Mouse (Mus musculus) stomach, embryonic 14.5 days (tissue): ENCODE data around the gene Rbfox2. TPM values are rescaled to one million over a fixed set of nuclear protein-coding genes. Genes with fewer than 3 reads are reported as not detected.
"Not testable (repeated sequence)": the region's sequence is repeated elsewhere in the genome, so short reads cannot be mapped to it uniquely, and the experiment has no call there.

Experiments
- ATAC-seq: fragments of 200-750 bp; cut with Nextera tagmentation; 2 replicates; pipeline ENCODE4 v1.8.0; 2017; ENCODE audit warnings: low read depth, moderate TSS enrichment; ENCODE audit not compliant: insufficient number of reproducible peaks, insufficient read depth, low FRiP score
- H3K27ac ChIP-seq: fragments of 300-500 bp; sonication (generic); 2 replicates; pipeline ENCODE4 v1.5.1; 2014; ENCODE audit warnings: mild to moderate bottlenecking, low read length, moderate library complexity, mixed read lengths
- H3K27me3 ChIP-seq: fragments of 300-500 bp; sonication (generic); 2 replicates; pipeline ENCODE4 v1.6.1; 2014; ENCODE audit warnings: low read length, control low read depth, mixed read lengths; ENCODE audit not compliant: control insufficient read depth, insufficient read depth
- H3K36me3 ChIP-seq: fragments of 300-500 bp; sonication (generic); 2 replicates; pipeline ENCODE4 v1.6.1; 2014; ENCODE audit warnings: mild to moderate bottlenecking, control low read depth, low read length, moderate library complexity, mixed read lengths; ENCODE audit not compliant: control insufficient read depth, insufficient read depth
- H3K4me1 ChIP-seq: fragments of 300-500 bp; sonication (generic); 2 replicates; pipeline ENCODE4 v1.6.1; 2014; ENCODE audit warnings: low read length, control low read depth, mixed read lengths; ENCODE audit not compliant: control insufficient read depth, insufficient read depth
- H3K4me2 ChIP-seq: fragments of 300-500 bp; sonication (generic); replicated peaks from 2 replicates; pipeline ENCODE4 v1.6.1; 2014; ENCODE audit warnings: low read depth, low read length, control low read depth
- H3K4me3 ChIP-seq: fragments of 300-500 bp; sonication (generic); 2 replicates; pipeline ENCODE4 v1.5.1; 2014; ENCODE audit warnings: low read depth, low read length, control low read depth
- H3K9ac ChIP-seq: fragments of 300-500 bp; sonication (generic); replicated peaks from 2 replicates; pipeline ENCODE4 v1.6.1; 2014; ENCODE audit warnings: low read depth, mild to moderate bottlenecking, control low read depth, low read length, moderate library complexity, mixed read lengths
- H3K9me3 ChIP-seq: fragments of 300-500 bp; sonication (generic); 2 replicates; pipeline ENCODE4 v1.6.1; 2016; ENCODE audit warnings: low read depth, low read length, control low read depth; ENCODE audit not compliant: control insufficient read depth
- WGBS: fragments of 180-500 bp; shearing (Covaris S2); extraction: QIAGEN DNeasy Blood & Tissue Kit; methylation state at CpG from one replicate; pipeline ENCODE4 v1.1.7; 2014; 5-methylcytosine and 5-hydroxymethylcytosine counted together
- polyA plus RNA-seq: library from polyadenylated mRNA; unstranded; fragments of >200 nt; fragmentation: Nextera tagmentation; extraction: Ambion mirVana; gene quantifications from 2 replicates; pipeline ENCODE4 v1.2.1, GENCODE M21; 2014

Rbfox2 gene
- polyA plus RNA-seq, 1 experiment from 2014 or later, result 90.5 TPM

GRCm38 (mm10) chr15:77336968-77337341 is 30.2 kb upstream of the Rbfox2 start:
- no peak overlapping the region for H3K9ac ChIP-seq
- no peak overlapping the region for H3K4me3 ChIP-seq
- peak overlapping the region; percentile 61; the same call in 1 of the 2 replicates for H3K27ac ChIP-seq
- H3K4me2 ChIP-seq, result peak overlapping the region; percentile 39
- H3K4me1 ChIP-seq, result peaks cover 14% of the 10 kb centered on the region; the same call in 1 of the 2 replicates
- H3K9me3 ChIP-seq, result no peaks in the 10 kb centered on the region
- no peak for ATAC-seq
- H3K27me3 ChIP-seq, result no peaks in the 10 kb centered on the region
- H3K36me3 ChIP-seq, result no peaks in the 10 kb centered on the region
- WGBS, result 42% methylated on average over 9 of the region's 9 CpGs

GRCm38 (mm10) chr15:77336287-77336967 is 29.6 kb upstream of the Rbfox2 start:
- Histone ChIP-seq H3K27ac (peak overlapping the region; percentile 83), H3K27me3 (no peaks in the 10 kb centered on the region), H3K4me3 (peak overlapping the region; percentile 15; the same call in 1 of the 2 replicates), H3K9ac (peak overlapping the region; percentile 31; the same call in 1 of the 2 replicates), H3K4me1 (peaks cover 14% of the 10 kb centered on the region; the same call in 1 of the 2 replicates), H3K36me3 (no peaks in the 10 kb centered on the region), H3K9me3 (no peaks in the 10 kb centered on the region), H3K4me2 (peak overlapping the region; percentile 39)
- peak; percentile 87 for ATAC-seq
- WGBS, result 1% methylated on average over 32 of the region's 32 CpGs

- WGBS, result 88% methylated on average over 3 of the region's 3 CpGs
- not testable (repeated sequence) for H3K36me3 ChIP-seq, H3K4me3 ChIP-seq, H3K27me3 ChIP-seq, H3K9me3 ChIP-seq, H3K4me2 ChIP-seq, H3K27ac ChIP-seq, H3K9ac ChIP-seq, ATAC-seq
- H3K4me1 ChIP-seq, result peaks cover 14% of the 10 kb centered on the region; the same call in 1 of the 2 replicates
Observed at GRCm38 (mm10) chr15:77335185-77335584, 28.4 kb upstream of the Rbfox2 start.

- 78% methylated on average over 7 of the region's 7 CpGs for WGBS
- ATAC-seq, result no peak
- peaks cover 17% of the 10 kb centered on the region; the same call in 1 of the 2 replicates for H3K4me1 ChIP-seq
- no peak overlapping the region for H3K4me3 ChIP-seq
- no peak overlapping the region for H3K4me2 ChIP-seq
- no peak overlapping the region for H3K27ac ChIP-seq
- H3K9ac ChIP-seq, result no peak overlapping the region
- H3K36me3 ChIP-seq, result no peaks in the 10 kb centered on the region
- H3K27me3 ChIP-seq, result no peaks in the 10 kb centered on the region
- no peaks in the 10 kb centered on the region for H3K9me3 ChIP-seq
Observed at GRCm38 (mm10) chr15:77332272-77332991, 25.6 kb upstream of the Rbfox2 start.

- Histone ChIP-seq H3K36me3 (no peaks in the 10 kb centered on the region), H3K4me3 (no peak overlapping the region), H3K9me3 (no peaks in the 10 kb centered on the region), H3K27me3 (no peaks in the 10 kb centered on the region), H3K27ac (no peak overlapping the region), H3K9ac (no peak overlapping the region), H3K4me2 (no peak overlapping the region), H3K4me1 (peaks cover 9% of the 10 kb centered on the region; the same call in 1 of the 2 replicates)
- no peak for ATAC-seq
- 76% methylated on average over 4 of the region's 4 CpGs for whole genome bisulfite sequencing
Observed at GRCm38 (mm10) chr15:77331444-77331843, 24.6 kb upstream of the Rbfox2 start.

GRCm38 (mm10) chr15:77329681-77330180 is 22.9 kb upstream of the Rbfox2 start:
- WGBS, result 69% methylated on average over 12 of the region's 12 CpGs
- Histone ChIP-seq H3K9ac (no peak overlapping the region), H3K9me3 (no peaks in the 10 kb centered on the region)

GRCm38 (mm10) chr15:77326361-77326760 is 19.6 kb upstream of the Rbfox2 start:
- 84% methylated on average over 4 of the region's 4 CpGs for WGBS
- Histone ChIP-seq H3K36me3 (no peaks in the 10 kb centered on the region), H3K4me1 (0 out of 2 replicates have a peak, but pooled peaks cover 3% of the 10 kb centered on the region), H3K4me3 (no peak overlapping the region), H3K27me3 (no peaks in the 10 kb centered on the region), H3K9ac (no peak overlapping the region), H3K27ac (no peak overlapping the region), H3K4me2 (no peak overlapping the region), H3K9me3 (no peaks in the 10 kb centered on the region)
- no peak for ATAC-seq

More at GRCm38 (mm10) chr15:77329681-77330180, 22.9 kb upstream of the Rbfox2 start:
- no peaks in the 10 kb centered on the region for H3K36me3 ChIP-seq
- 0 out of 2 replicates have a peak overlapping the region, but pooled peaks have one; percentile 10 for H3K27ac ChIP-seq
- H3K4me1 ChIP-seq, result 0 out of 2 replicates have a peak, but pooled peaks cover 3% of the 10 kb centered on the region
- ATAC-seq, result no peak
- H3K27me3 ChIP-seq, result no peaks in the 10 kb centered on the region
- no peak overlapping the region for H3K4me3 ChIP-seq
- H3K4me2 ChIP-seq, result no peak overlapping the region

- Histone ChIP-seq H3K4me3 (no peak overlapping the region), H3K9ac (no peak overlapping the region), H3K4me1 (no peaks in the 10 kb centered on the region), H3K9me3 (no peaks in the 10 kb centered on the region), H3K4me2 (no peak overlapping the region), H3K27me3 (no peaks in the 10 kb centered on the region), H3K27ac (no peak overlapping the region), H3K36me3 (no peaks in the 10 kb centered on the region)
- ATAC-seq, result no peak
- WGBS, result 93% methylated on average over 11 of the region's 11 CpGs
Observed at GRCm38 (mm10) chr15:77324426-77324825, 17.6 kb upstream of the Rbfox2 start.
